Mouse (Mus musculus) liver, embryonic 15.5 days (tissue): ENCODE data around the gene Dclk1. TPM values are rescaled to one million over a fixed set of nuclear protein-coding genes. Genes with fewer than 3 reads are reported as not detected.

Experiments used
- ATAC-seq: fragments of 200-750 bp; cut with Nextera tagmentation; 2 replicates; pipeline ENCODE4 v1.8.0; 2017; ENCODE audit warnings: moderate number of reproducible peaks, mild to moderate bottlenecking, moderate library complexity; ENCODE audit not compliant: insufficient read depth
- H3K27ac ChIP-seq: fragments of 300-500 bp; sonication (generic); replicated peaks from 2 replicates; pipeline ENCODE4 v1.5.1; 2015; ENCODE audit warnings: mild to moderate bottlenecking, inconsistent platforms
- H3K27me3 ChIP-seq: fragments of 300-500 bp; sonication (generic); 2 replicates; pipeline ENCODE4 v1.6.1; 2015; ENCODE audit warnings: mild to moderate bottlenecking, inconsistent platforms
- H3K36me3 ChIP-seq: fragments of 300-500 bp; sonication (generic); replicated peaks from 2 replicates; pipeline ENCODE4 v1.6.1; 2015; ENCODE audit warnings: moderate library complexity, mild to moderate bottlenecking, inconsistent platforms
- H3K4me1 ChIP-seq: fragments of 300-500 bp; sonication (generic); replicated peaks from 2 replicates; pipeline ENCODE4 v1.6.1; 2015; ENCODE audit warnings: inconsistent platforms
- H3K4me2 ChIP-seq: fragments of 300-500 bp; sonication (generic); 2 replicates; pipeline ENCODE4 v1.6.1; 2015; ENCODE audit warnings: moderate library complexity, mild to moderate bottlenecking, inconsistent platforms
- H3K4me3 ChIP-seq: fragments of 300-500 bp; sonication (generic); replicated peaks from 2 replicates; pipeline ENCODE4 v1.5.1; 2015; ENCODE audit warnings: mild to moderate bottlenecking, inconsistent platforms
- H3K9ac ChIP-seq: fragments of 300-500 bp; sonication (generic); 2 replicates; pipeline ENCODE4 v1.6.1; 2015; ENCODE audit warnings: moderate library complexity, mild to moderate bottlenecking, inconsistent platforms
- H3K9me3 ChIP-seq: fragments of 300-500 bp; sonication (generic); replicated peaks from 2 replicates; pipeline ENCODE4 v1.6.1; 2016; ENCODE audit warnings: inconsistent platforms
- WGBS: fragments of 180-500 bp; shearing (Covaris S2); methylation state at CpG from one replicate; pipeline ENCODE4 v1.1.7; 2015; ENCODE audit warnings: mixed read lengths; ENCODE audit not compliant: insufficient replicate concordance; 5-methylcytosine and 5-hydroxymethylcytosine counted together
- polyA plus RNA-seq: library from polyadenylated mRNA; unstranded; fragments of >200 nt; fragmentation: Nextera tagmentation; extraction: Ambion mirVana; gene quantifications from 2 replicates; pipeline ENCODE4 v1.2.1, GENCODE M21; 2015

Dclk1 gene
- polyA plus RNA-seq, 1 experiment from 2014 or later = 1.6 TPM

GRCm38 (mm10) chr3:55481140-55481539, 239.0 kb downstream of the Dclk1 start:
- H3K36me3 ChIP-seq = no peaks in the 10 kb centered on the region
- H3K9me3 ChIP-seq = no peaks in the 10 kb centered on the region
- no peak overlapping the region for H3K27ac ChIP-seq
- H3K4me3 ChIP-seq = no peak overlapping the region
- 23% methylated on average over 1 of the region's 1 CpGs for WGBS
- no peaks in the 10 kb centered on the region for H3K4me1 ChIP-seq
- no peak overlapping the region for H3K4me2 ChIP-seq
- no peak overlapping the region for H3K9ac ChIP-seq
- H3K27me3 ChIP-seq = no peaks in the 10 kb centered on the region
- no peak for ATAC-seq

DNA sequence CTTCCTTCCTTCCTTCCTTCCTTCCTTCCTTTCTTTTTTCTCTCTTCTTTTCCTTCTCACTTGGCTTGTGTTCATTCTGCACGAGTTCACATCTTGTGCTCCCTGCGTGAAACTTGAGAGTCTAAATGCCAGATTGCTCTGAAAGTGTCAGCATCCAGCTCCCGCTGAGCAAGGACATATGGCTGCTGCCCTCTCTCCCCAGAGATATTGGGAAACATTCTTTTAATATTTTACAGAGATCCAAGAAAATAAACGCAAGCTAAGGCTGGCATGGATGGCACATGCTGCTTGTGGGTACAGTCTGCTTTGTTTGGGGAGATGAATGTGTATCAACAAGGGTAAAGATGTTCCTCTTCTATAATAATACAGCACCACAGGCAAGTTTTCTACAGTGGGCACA, 241.2 kb downstream of the Dclk1 start:
- no peaks in the 10 kb centered on the region for H3K27me3 ChIP-seq
- no peak overlapping the region for H3K4me3 ChIP-seq
- H3K27ac ChIP-seq = no peak overlapping the region
- H3K36me3 ChIP-seq = no peaks in the 10 kb centered on the region
- H3K9ac ChIP-seq = no peak overlapping the region
- no peak overlapping the region for H3K4me2 ChIP-seq
- H3K4me1 ChIP-seq = no peaks in the 10 kb centered on the region
- ATAC-seq = no peak
- no peaks in the 10 kb centered on the region for H3K9me3 ChIP-seq
- WGBS = 58% methylated on average over 4 of the region's 4 CpGs

DNA sequence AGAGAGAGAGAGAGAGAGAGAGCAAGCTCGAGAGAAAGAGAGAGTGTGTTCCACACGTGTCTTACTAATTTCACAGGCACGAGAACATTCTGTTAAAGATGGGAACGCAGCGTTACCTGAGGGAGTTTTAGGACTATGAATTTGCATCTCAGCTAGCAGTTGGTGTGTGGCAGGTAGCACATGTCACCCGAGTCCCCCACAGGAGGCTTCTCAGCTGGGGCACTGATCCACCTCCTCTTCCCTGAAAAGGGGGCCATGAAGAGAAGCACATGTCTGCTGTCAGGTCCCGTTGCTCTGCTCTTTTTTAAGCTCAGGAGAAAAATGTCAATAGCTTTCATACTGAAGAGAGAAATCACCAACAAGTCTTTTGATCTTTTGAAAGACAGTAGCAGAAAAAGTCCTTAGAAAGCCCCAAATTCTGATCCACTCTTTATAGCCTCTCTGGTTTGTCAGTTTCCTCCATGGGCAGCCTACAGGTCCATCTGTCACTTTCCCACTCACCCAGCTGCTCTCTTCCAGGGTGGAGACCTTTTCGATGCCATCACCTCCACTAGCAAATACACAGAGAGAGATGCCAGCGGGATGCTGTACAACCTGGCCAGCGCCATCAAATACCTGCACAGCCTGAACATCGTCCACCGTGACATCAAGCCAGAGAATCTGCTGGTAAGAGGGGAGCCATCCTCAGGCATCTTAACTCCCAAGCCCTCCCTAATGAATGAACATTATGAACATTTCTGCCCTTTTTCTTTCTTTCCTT, 247.2 kb downstream of the Dclk1 start:
- no peaks in the 10 kb centered on the region for H3K36me3 ChIP-seq
- H3K27me3 ChIP-seq = no peaks in the 10 kb centered on the region
- no peaks in the 10 kb centered on the region for H3K4me1 ChIP-seq
- H3K9me3 ChIP-seq = no peaks in the 10 kb centered on the region
- 52% methylated on average over 12 of the region's 12 CpGs for WGBS
- H3K4me3 ChIP-seq = no peak overlapping the region
- no peak overlapping the region for H3K27ac ChIP-seq
- H3K9ac ChIP-seq = no peak overlapping the region
- no peak for ATAC-seq
- no peak overlapping the region for H3K4me2 ChIP-seq

- no peak overlapping the region for H3K27ac ChIP-seq
- no peaks in the 10 kb centered on the region for H3K4me1 ChIP-seq
- no peaks in the 10 kb centered on the region for H3K9me3 ChIP-seq
- H3K9ac ChIP-seq = no peak overlapping the region
- 46% methylated on average over 6 of the region's 6 CpGs for WGBS
- H3K4me3 ChIP-seq = no peak overlapping the region
- H3K4me2 ChIP-seq = no peak overlapping the region
- no peaks in the 10 kb centered on the region for H3K27me3 ChIP-seq
- no peaks in the 10 kb centered on the region for H3K36me3 ChIP-seq
- ATAC-seq = no peak
Observed at GRCm38 (mm10) chr3:55492021-55492420, 249.9 kb downstream of the Dclk1 start.

DNA sequence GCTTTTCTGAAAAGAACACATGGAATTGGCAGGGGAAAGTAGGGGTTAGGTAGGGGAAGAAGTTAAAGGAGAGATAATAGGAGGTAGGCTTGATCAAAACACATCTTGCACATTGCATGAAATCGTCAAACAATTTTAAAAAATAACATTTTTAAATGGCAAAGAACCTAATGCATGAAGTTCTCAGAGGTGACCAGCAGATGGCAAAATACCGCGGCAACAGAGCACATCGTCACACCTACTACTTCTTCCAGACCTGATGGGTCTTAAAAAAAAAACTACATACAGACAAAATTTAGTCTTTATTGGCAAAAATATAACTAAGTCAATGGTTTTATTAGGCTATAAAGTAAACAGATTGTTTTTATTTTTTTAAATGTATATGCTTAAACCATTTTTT, 252.2 kb downstream of the Dclk1 start:
- 35% methylated on average over 4 of the region's 4 CpGs for WGBS
- H3K36me3 ChIP-seq = no peaks in the 10 kb centered on the region
- H3K4me3 ChIP-seq = no peak overlapping the region
- no peaks in the 10 kb centered on the region for H3K27me3 ChIP-seq
- no peak for ATAC-seq
- no peaks in the 10 kb centered on the region for H3K4me1 ChIP-seq
- H3K9me3 ChIP-seq = no peaks in the 10 kb centered on the region
- H3K4me2 ChIP-seq = no peak overlapping the region
- no peak overlapping the region for H3K27ac ChIP-seq
- no peak overlapping the region for H3K9ac ChIP-seq

DNA sequence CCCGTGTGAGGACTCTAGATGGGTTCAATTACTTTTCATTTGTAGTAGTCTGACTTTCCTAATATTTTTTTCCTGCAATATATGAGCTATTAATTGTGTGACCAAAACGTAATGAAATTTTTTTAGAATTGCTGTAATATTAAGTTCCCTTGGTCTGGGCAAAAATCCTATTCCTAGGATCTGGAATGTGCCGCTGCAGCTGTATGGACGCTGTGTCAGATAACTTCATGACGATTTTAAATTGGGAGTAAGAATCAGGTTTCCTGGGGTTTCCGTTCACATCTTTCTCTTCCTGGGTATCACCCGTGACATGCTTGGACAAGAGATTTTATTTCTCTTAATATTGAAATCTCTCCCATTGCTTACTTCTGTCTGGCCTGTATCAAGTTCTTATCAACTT, 253.1 kb downstream of the Dclk1 start:
- Histone ChIP-seq H3K27ac (no peak overlapping the region), H3K36me3 (no peaks in the 10 kb centered on the region), H3K9me3 (no peaks in the 10 kb centered on the region), H3K4me2 (no peak overlapping the region), H3K27me3 (no peaks in the 10 kb centered on the region), H3K4me3 (no peak overlapping the region), H3K9ac (no peak overlapping the region), H3K4me1 (no peaks in the 10 kb centered on the region)
- no peak for ATAC-seq
- 69% methylated on average over 7 of the region's 7 CpGs for WGBS

GRCm38 (mm10) chr3:55495866-55496265, 253.7 kb downstream of the Dclk1 start:
- H3K27me3 ChIP-seq = no peaks in the 10 kb centered on the region
- no peak overlapping the region for H3K9ac ChIP-seq
- no peak overlapping the region for H3K4me3 ChIP-seq
- no peaks in the 10 kb centered on the region for H3K36me3 ChIP-seq
- no peak overlapping the region for H3K27ac ChIP-seq
- H3K9me3 ChIP-seq = no peaks in the 10 kb centered on the region
- no peak for ATAC-seq
- 50% methylated on average over 4 of the region's 4 CpGs for WGBS
- H3K4me2 ChIP-seq = no peak overlapping the region
- no peaks in the 10 kb centered on the region for H3K4me1 ChIP-seq

DNA sequence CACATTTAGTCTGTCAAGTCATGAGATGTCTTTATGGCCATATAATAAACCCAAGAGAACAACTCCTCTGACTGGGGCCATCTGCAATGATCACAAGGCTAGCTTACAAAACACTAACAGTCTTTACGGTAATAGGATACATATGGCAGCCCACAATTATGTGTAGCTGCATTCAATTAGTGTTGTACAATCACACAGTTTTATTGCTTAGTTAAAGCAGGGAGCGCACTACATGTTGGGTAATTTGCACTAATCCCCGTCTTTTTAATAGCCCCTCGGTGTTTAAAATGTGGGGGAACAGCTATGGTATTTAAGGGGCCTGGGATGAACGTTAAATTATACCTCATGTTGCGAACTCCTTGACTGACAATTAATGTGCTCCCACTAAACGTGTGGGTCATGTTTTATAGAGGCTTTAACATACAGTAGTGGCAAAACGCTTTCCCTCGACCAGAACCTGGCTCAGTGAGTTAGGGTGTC, 254.3 kb downstream of the Dclk1 start:
- Histone ChIP-seq H3K9me3 (no peaks in the 10 kb centered on the region), H3K36me3 (no peaks in the 10 kb centered on the region), H3K4me3 (no peak overlapping the region), H3K27me3 (no peaks in the 10 kb centered on the region), H3K27ac (no peak overlapping the region), H3K4me1 (no peaks in the 10 kb centered on the region), H3K4me2 (no peak overlapping the region), H3K9ac (no peak overlapping the region)
- no peak for ATAC-seq
- 63% methylated on average over 9 of the region's 9 CpGs for WGBS

GRCm38 (mm10) chr3:55499298-55499697, 257.1 kb downstream of the Dclk1 start:
- no peaks in the 10 kb centered on the region for H3K4me1 ChIP-seq
- WGBS = 74% methylated on average over 7 of the region's 7 CpGs
- no peaks in the 10 kb centered on the region for H3K36me3 ChIP-seq
- no peaks in the 10 kb centered on the region for H3K27me3 ChIP-seq
- H3K27ac ChIP-seq = no peak overlapping the region
- H3K4me3 ChIP-seq = no peak overlapping the region
- no peak for ATAC-seq
- no peak overlapping the region for H3K9ac ChIP-seq
- H3K9me3 ChIP-seq = no peaks in the 10 kb centered on the region
- H3K4me2 ChIP-seq = no peak overlapping the region

DNA sequence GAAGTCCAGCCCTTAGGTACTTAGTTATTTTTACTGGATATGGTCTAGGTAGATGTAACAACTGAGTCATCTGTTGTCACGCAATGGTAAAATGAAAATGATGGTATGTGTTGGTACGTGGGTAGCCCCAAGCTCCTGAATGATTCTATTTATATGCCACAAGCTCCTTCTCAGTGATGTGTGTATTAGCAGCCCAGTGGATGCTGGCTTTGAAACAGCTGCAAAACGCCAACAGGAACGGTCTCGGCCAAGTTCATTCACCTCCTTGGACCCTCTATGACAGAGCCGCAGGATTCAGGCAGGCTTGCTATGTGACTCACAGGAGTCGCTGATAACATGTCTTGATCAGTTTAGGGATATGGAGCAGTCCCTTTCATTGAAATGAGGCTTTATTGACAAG, 268.0 kb downstream of the Dclk1 start:
- Histone ChIP-seq H3K9me3 (no peaks in the 10 kb centered on the region), H3K9ac (no peak overlapping the region), H3K36me3 (no peaks in the 10 kb centered on the region), H3K27me3 (no peaks in the 10 kb centered on the region), H3K4me2 (no peak overlapping the region), H3K4me3 (no peak overlapping the region), H3K27ac (no peak overlapping the region), H3K4me1 (no peaks in the 10 kb centered on the region)
- WGBS = 73% methylated on average over 7 of the region's 7 CpGs
- no peak for ATAC-seq

DNA sequence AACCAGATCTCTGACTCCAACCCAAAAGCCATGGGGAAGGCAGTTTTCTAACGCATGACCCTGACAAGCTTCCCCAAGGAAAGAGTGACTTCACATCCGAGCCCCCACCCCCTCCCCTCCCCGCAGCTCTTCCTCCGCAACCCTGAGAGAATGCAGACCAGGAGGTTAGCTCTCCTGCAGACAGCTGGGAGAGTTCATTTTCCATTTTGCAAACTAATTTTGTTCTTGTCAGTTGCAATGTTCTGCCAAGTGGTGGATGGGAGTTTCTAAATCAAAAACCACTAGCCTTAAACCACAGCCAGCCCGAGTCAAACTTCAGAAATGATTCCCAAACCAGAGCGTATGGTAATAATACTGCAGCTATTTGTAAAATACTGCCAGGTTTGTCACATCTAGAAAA, 269.5 kb downstream of the Dclk1 start:
- H3K27me3 ChIP-seq = no peaks in the 10 kb centered on the region
- no peak for ATAC-seq
- H3K4me3 ChIP-seq = no peak overlapping the region
- H3K4me1 ChIP-seq = no peaks in the 10 kb centered on the region
- no peak overlapping the region for H3K9ac ChIP-seq
- no peak overlapping the region for H3K4me2 ChIP-seq
- 52% methylated on average over 6 of the region's 6 CpGs for WGBS
- H3K27ac ChIP-seq = no peak overlapping the region
- no peaks in the 10 kb centered on the region for H3K36me3 ChIP-seq
- no peaks in the 10 kb centered on the region for H3K9me3 ChIP-seq

DNA sequence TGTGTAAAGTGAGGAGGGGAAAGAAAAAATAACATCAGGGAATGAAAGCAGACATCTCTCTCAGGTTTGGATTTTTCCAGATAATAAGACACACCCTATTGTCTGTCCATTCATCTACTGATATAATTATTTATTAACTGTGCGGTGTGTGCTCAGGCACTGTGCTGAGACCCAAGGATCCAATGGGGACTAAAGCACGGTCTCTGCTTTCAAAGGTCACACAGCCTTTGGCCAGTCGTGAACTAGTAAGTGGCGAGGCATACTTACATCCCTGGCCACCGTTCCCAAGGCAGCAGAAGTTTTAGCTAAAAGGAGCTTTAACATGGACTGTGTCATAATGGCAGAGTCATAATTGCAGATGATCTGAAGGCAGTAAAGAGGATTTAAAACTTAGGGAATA, 273.8 kb downstream of the Dclk1 start:
- Histone ChIP-seq H3K27ac (no peak overlapping the region), H3K27me3 (no peaks in the 10 kb centered on the region), H3K4me2 (no peak overlapping the region), H3K4me1 (no peaks in the 10 kb centered on the region), H3K4me3 (no peak overlapping the region), H3K36me3 (no peaks in the 10 kb centered on the region), H3K9ac (no peak overlapping the region), H3K9me3 (no peaks in the 10 kb centered on the region)
- no peak for ATAC-seq
- WGBS = 66% methylated on average over 5 of the region's 5 CpGs
